Mouse (Mus musculus) left cerebral cortex, postnatal 25 days (tissue): ENCODE measurements around the gene Upk1b. TPM values are rescaled to one million over a fixed set of nuclear protein-coding genes. Genes with fewer than 3 reads are reported as not detected.

Source experiments
- DNase-seq, 2 experiments: peaks; one replicate each; pipeline ENCODE4 v3.0.0; 2022; ENCODE audit warnings: low spot score in 2 of 2, mixed read lengths in 1 of 2
- intact Hi-C: fragments of 180-260 bp; cut with DNase I; formaldehyde crosslinking; loops from one replicate; pipeline ENCODE4 v1.15.1; 2025
- total RNA-seq, 2 experiments: library from RNA; stranded (reverse); gene quantifications; 2 replicates each; pipeline ENCODE4 v1.2.3; 2021

Gene Upk1b
- total RNA-seq, 2 experiments from 2014 or later = 1.8 to 1.9 TPM

GRCm38 (mm10) chr16:38729610-38730288 is 70.4 kb downstream of the Upk1b start:
- intact Hi-C loops = loop anchor here (10.0 kb wide), 3 partner anchors 85 to 195 kb away; no protein-coding TSS in a partner anchor
- peak; percentile 45 to 76 for DNase-seq

GRCm38 (mm10) chr16:38729139-38729538 is 71.0 kb downstream of the Upk1b start:
- no peak for DNase-seq
- intact Hi-C loops = loop anchor here (10.0 kb wide), 2 partner anchors 104 to 194 kb away; no protein-coding TSS in a partner anchor

GRCm38 (mm10) chr16:38728576-38729132 is 71.5 kb downstream of the Upk1b start:
- no peak for DNase-seq
- intact Hi-C loops = loop anchor here (10.0 kb wide), 2 partner anchors 104 to 194 kb away; no protein-coding TSS in a partner anchor

GRCm38 (mm10) chr16:38724974-38725373 is 75.2 kb downstream of the Upk1b start:
- DNase-seq = no peak
- intact Hi-C loops = loop anchor here (10.0 kb wide), 2 partner anchors 100 to 190 kb away; no protein-coding TSS in a partner anchor

GRCm38 (mm10) chr16:38724256-38724655 is 75.9 kb downstream of the Upk1b start:
- intact Hi-C loops = loop anchor here (10.0 kb wide), 2 partner anchors 99 to 189 kb away; no protein-coding TSS in a partner anchor
- DNase-seq = no peak

Other genes with a start within 250 kb of the Upk1b start
- 10 to 100 TPM; 18.7 to 23.5 TPM for gene Tmem39a, start 241.6 kb downstream of the Upk1b start, total RNA-seq
- 10 to 100 TPM; 18.5 to 19.9 TPM for gene Arhgap31, start 87.1 kb downstream of the Upk1b start, total RNA-seq
- 10 to 100 TPM; 21.7 to 22.8 TPM for gene B4galt4, start 58.1 kb downstream of the Upk1b start, total RNA-seq
- gene 4930435E12Rik, start 28.4 kb upstream of the Upk1b start, total RNA-seq = not detected
- 10 to 100 TPM; 38.3 to 46.5 TPM for gene Igsf11, start 92.3 kb upstream of the Upk1b start, total RNA-seq